27 mouse cellular contexts compared by ENCODE assay signal in genomic region chr3:152998901-152999300, GRCm38 (mm10). TPM values are rescaled to one million over a fixed set of nuclear protein-coding genes. Genes with fewer than 3 reads are reported as not detected.
A peak's percentile ranks its signal among the peaks of the same experiment; 100 is the strongest.
DNase-seq lines count a peak whose midpoint lies in the region; ATAC-seq and TF ChIP-seq lines count a peak whose summit lies in the region.
"Had no signal": no experiment of that assay in that cellular context is flagged by ENCODE, and none has a peak within 500 bp of the region (broad histone marks: within the 10 kb centered on the region; RNA-seq: fewer than 3 reads in every experiment).

No protein-coding gene starts in this region.

- H3K27ac ChIP-seq in layer of hippocampus, adult 2 months, result no peak overlapping the region
- H3K27ac ChIP-seq: embryonic facial prominence, embryonic 12.5 days; forebrain, embryonic 15.5 days; heart, embryonic 13.5 days; limb, embryonic 13.5 days; lung, embryonic 15.5 days; stomach, embryonic 15.5 days had no signal

- peaks cover 5% of the 10 kb centered on the region for H3K27me3 ChIP-seq in megakaryocyte, embryonic 14.5 days (replicated peaks)
- H3K27me3 ChIP-seq: embryonic facial prominence, embryonic 12.5 days; forebrain, embryonic 15.5 days; heart, embryonic 13.5 days; limb, embryonic 13.5 days; lung, embryonic 15.5 days; stomach, embryonic 15.5 days had no signal

- no peaks in the 10 kb centered on the region for H3K9me3 ChIP-seq in megakaryocyte, embryonic 14.5 days
- H3K9me3 ChIP-seq: embryonic facial prominence, embryonic 12.5 days; forebrain, embryonic 15.5 days; heart, embryonic 13.5 days; limb, embryonic 13.5 days; lung, embryonic 15.5 days; stomach, embryonic 15.5 days had no signal

- peak overlapping the region; percentile 21 for H3K4me3 ChIP-seq in megakaryocyte, embryonic 14.5 days (replicated peaks)
- H3K4me3 ChIP-seq in layer of hippocampus, adult 2 months, result no peak overlapping the region
- H3K4me3 ChIP-seq: embryonic facial prominence, embryonic 12.5 days; forebrain, embryonic 15.5 days; heart, embryonic 13.5 days; limb, embryonic 13.5 days; lung, embryonic 15.5 days; stomach, embryonic 15.5 days had no signal

- H3K36me3 ChIP-seq in megakaryocyte, embryonic 14.5 days (replicated peaks; ENCODE audit: low read length), result no peaks in the 10 kb centered on the region
- H3K36me3 ChIP-seq: embryonic facial prominence, embryonic 12.5 days; forebrain, embryonic 15.5 days; heart, embryonic 13.5 days; limb, embryonic 13.5 days; lung, embryonic 15.5 days; stomach, embryonic 15.5 days had no signal

- TF ChIP-seq CTCF in layer of hippocampus, adult 2 months (conservative IDR thresholded peaks at IDR 0.05), result no peak

- H3K4me1 ChIP-seq in megakaryocyte, embryonic 14.5 days, result no peaks in the 10 kb centered on the region
- H3K4me1 ChIP-seq: embryonic facial prominence, embryonic 12.5 days; forebrain, embryonic 15.5 days; limb, embryonic 13.5 days; lung, embryonic 15.5 days; stomach, embryonic 15.5 days had no signal

- no peak for DNase-seq in frontal cortex, adult 2 months (ENCODE audit: extremely low spot score in 1 of 2, low spot score in 1 of 2)
- peak; percentile 7 for DNase-seq in MN1 (ENCODE audit: low spot score)
- DNase-seq in brain, adult 2 months (ENCODE audit: low read depth, low spot score), result peak; percentile 45
- DNase-seq in layer of hippocampus, adult 2 months (ENCODE audit: low spot score in 2 of 2), result no peak
- DNase-seq: adrenal gland, adult 2 months; adrenal gland, postnatal 36 days; cerebellum, adult 9-10 months; cerebellum, postnatal 36 days; gastrocnemius, postnatal 10 days; heart, postnatal 10 days; kidney, adult 11 months; kidney, postnatal 14 days; right cerebral cortex, postnatal 25 days; thymus, postnatal 25 days had no signal

- peak; percentile 47; the same call in 1 of the 2 replicates for ATAC-seq in frontal cortex, adult (ENCODE audit: low TSS enrichment)
- ATAC-seq in megakaryocyte, adult 5-6 weeks (ENCODE audit: poor library complexity, severe bottlenecking), result no peak
- ATAC-seq: activated CD4-positive, CD25-positive, alpha-beta regulatory T cell, adult 4 months; CD4-positive, CD25-positive, alpha-beta regulatory T cell, adult 4 months; forebrain, embryonic 15.5 days; inflammation-experienced regulatory T-cells, adult 6 months had no signal

RNA-seq across cellular contexts. Expression of gene St6galnac5, which starts 16.9 kb away (rescaled TPM):
- 26.9 and 37.7 TPM in 2 replicates for polyA plus RNA-seq in frontal cortex, adult 2 months (2012; rRNA removed)
- 0.03 TPM in 1 of 2 replicates, not detected in the other for polyA plus RNA-seq in megakaryocyte, embryonic 14.5 days (2012; ENCODE audit: insufficient read depth, low replicate concordance)
- total RNA-seq in megakaryocyte, adult 5-6 weeks (2015), result 0.09 TPM in 1 of 2 replicates, not detected in the other
- 0.07 and 0.12 TPM in 2 replicates for total RNA-seq in megakaryocyte, adult 5-6 weeks (2017)
- total RNA-seq in layer of hippocampus, adult 2 months (2021), result 100 to 1,000 TPM; 125 to 133 TPM
- total RNA-seq: heart, postnatal 10 days; hematopoietic stem cell, adult 5-6 weeks had no signal
- polyA plus RNA-seq: CD4-positive, CD25-positive, alpha-beta regulatory T cell, adult 4 months had no signal

Comparison
In these comparisons a context has a peak if more than half of its experiments do, and no peak if none do; other contexts are left out.
1. DNase-seq: peak in MN1 (single experiment) and brain, adult 2 months (single experiment); none in frontal cortex, adult 2 months (0 of 2) and layer of hippocampus, adult 2 months (0 of 2).
2. RNA of gene St6galnac5, which starts 16.9 kb away (total RNA-seq): 125 to 133 TPM in layer of hippocampus, adult 2 months; 0.07 to 0.12 TPM in megakaryocyte, adult 5-6 weeks; every median in the first group is over 100 times any median in the second.